Mouse (Mus musculus): ENCODE data around the gene Exosc1. TPM values are rescaled to one million over a fixed set of nuclear protein-coding genes. Genes with fewer than 3 reads are reported as not detected.
"Not testable (repeated sequence)": the region's sequence is repeated elsewhere in the genome, so short reads cannot be mapped to it uniquely, and the experiment has no call there.

The Exosc1 gene
- polyA plus RNA-seq, 1 experiment from 2014 or later, result 31.4 TPM

DNA sequence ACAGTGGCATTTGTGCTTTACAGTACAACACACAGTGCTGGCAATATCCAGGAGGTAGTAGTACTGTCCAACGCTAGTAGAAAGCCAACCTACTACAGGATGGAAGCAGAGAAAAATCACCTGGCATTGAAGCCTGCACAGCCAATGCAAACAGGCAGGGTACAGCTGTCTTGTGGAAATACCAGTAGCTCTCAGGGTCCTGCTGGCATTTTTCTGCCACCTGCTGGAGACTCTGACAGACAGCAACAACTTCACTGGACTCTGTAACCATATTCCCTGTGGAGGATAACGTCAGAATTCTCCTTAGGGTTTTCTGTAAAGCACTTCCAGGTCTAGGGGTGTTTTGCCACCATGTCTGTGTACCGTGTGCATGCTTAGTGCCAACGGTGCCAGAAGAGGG, 19.1 kb upstream of the Exosc1 start:
- Histone ChIP-seq H3K27ac (replicated peaks) (no peak overlapping the region), H3K4me2 (no peak overlapping the region), H3K9ac (no peak overlapping the region), H3K4me1 (replicated peaks) (no peaks in the 10 kb centered on the region), H3K27me3 (no peaks in the 10 kb centered on the region), H3K9me3 (replicated peaks) (no peaks in the 10 kb centered on the region), H3K4me3 (replicated peaks) (no peak overlapping the region), H3K36me3 (replicated peaks) (peaks cover 100% of the 10 kb centered on the region)
- ATAC-seq (ENCODE audit: insufficient read depth), result no peak
- WGBS (ENCODE audit: insufficient replicate concordance), result 72% methylated on average over 4 of the region's 4 CpGs

DNA sequence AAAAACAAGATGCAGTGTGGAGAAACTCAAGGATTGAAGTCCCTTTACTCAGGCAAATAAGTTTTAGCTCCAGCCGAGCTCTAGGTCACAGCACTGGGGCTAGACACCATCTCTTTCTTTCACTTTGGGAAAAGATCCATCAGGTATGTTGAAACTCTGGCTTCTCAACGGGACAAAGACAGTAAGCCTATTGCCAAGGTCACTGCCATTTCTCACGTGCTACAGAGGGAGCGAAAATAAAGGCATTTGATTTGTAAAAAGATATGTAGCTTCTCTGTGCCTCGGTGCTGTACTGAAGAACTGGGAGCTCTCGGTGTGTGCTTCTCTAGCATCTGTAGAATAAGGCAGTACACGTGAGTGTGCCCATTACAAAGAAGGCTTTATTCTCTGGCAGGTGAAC, 10.6 kb upstream of the Exosc1 start:
- no peak overlapping the region for H3K27ac ChIP-seq (replicated peaks)
- peaks cover 96% of the 10 kb centered on the region for H3K36me3 ChIP-seq (replicated peaks)
- H3K9ac ChIP-seq, result no peak overlapping the region
- H3K9me3 ChIP-seq (replicated peaks), result no peaks in the 10 kb centered on the region
- ATAC-seq (ENCODE audit: insufficient read depth), result no peak
- no peaks in the 10 kb centered on the region for H3K4me1 ChIP-seq (replicated peaks)
- H3K4me2 ChIP-seq, result no peak overlapping the region
- no peaks in the 10 kb centered on the region for H3K27me3 ChIP-seq
- H3K4me3 ChIP-seq (replicated peaks), result no peak overlapping the region
- 71% methylated on average over 7 of the region's 7 CpGs for WGBS (ENCODE audit: insufficient replicate concordance)

DNA sequence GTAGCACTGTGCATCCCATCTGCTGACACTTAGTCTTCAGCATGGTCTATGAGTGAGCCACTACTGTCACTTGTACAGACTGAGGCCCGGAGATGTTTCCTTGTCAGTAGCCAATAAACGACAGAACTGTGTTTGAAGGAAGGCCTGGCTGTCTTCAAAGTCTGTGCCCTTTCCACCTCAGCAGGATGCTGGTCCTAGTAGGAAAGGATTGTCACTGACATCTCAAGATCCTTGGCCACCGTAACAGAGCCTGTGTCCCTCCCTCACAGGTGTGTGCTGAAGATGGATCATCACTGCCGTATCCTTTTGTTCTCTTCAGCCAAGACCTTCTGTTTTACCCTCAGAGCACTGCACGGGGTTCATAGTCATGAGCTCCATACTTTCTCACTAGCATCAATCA, 5.3 kb upstream of the Exosc1 start:
- Histone ChIP-seq H3K4me3 (replicated peaks) (no peak overlapping the region), H3K9ac (no peak overlapping the region), H3K27ac (replicated peaks) (no peak overlapping the region), H3K9me3 (replicated peaks) (no peaks in the 10 kb centered on the region), H3K27me3 (no peaks in the 10 kb centered on the region), H3K4me2 (no peak overlapping the region), H3K4me1 (replicated peaks) (peaks cover 14% of the 10 kb centered on the region), H3K36me3 (replicated peaks) (peaks cover 65% of the 10 kb centered on the region)
- WGBS (ENCODE audit: insufficient replicate concordance), result 78% methylated on average over 5 of the region's 5 CpGs
- ATAC-seq (ENCODE audit: insufficient read depth), result no peak

DNA sequence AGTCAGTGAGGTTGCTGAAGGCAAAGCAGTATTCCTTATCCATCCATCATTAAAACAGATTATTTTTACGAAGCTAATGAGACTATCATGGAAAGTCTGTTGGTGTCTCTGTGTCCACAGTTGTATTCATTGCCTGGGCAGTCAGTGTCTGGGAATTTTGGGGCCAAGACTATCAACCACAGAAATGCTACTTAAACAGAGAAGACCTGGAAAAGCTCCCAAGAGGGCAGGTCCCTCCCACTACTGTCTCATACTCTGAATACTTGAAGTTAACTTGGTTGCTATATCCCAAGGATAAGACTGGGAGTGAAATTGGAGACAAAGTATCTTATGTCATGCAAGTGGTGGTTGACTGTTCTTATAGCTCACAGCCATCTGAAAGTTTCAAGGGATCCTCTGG, 2.7 kb upstream of the Exosc1 start:
- Histone ChIP-seq H3K4me3 (replicated peaks) (no peak overlapping the region), H3K27me3 (no peaks in the 10 kb centered on the region), H3K9ac (no peak overlapping the region), H3K9me3 (replicated peaks) (no peaks in the 10 kb centered on the region), H3K36me3 (replicated peaks) (peaks cover 43% of the 10 kb centered on the region), H3K27ac (replicated peaks) (no peak overlapping the region), H3K4me2 (no peak overlapping the region), H3K4me1 (replicated peaks) (peaks cover 27% of the 10 kb centered on the region)
- ATAC-seq (ENCODE audit: insufficient read depth), result no peak
- WGBS (ENCODE audit: insufficient replicate concordance), result 72% methylated on average over 1 of the region's 1 CpGs

DNA sequence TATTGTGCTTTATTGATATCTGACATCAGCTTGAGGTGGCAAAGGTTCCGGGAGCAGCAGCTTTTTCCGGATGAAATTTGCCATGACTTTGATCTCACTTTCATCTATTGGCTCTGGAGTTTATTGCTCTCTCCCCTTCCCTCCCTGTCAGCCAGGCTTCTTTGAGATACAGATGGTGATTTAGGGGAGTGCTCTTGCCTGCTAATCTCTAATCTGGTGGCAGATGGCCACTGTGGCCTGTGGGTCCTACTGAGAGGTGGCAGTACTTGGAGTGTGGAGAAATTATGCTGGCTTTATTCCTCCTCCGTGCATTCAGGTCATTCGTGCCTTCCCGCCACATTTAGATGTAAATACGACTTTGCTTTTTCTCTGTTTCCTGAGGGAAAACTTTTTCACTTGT, 901 bp upstream of the Exosc1 start:
- peaks cover 36% of the 10 kb centered on the region for H3K36me3 ChIP-seq (replicated peaks)
- peak overlapping the region; percentile 80 for H3K9ac ChIP-seq
- peak overlapping the region; percentile 81 for H3K4me3 ChIP-seq (replicated peaks)
- peak overlapping the region; percentile 84 for H3K4me2 ChIP-seq
- H3K4me1 ChIP-seq (replicated peaks), result peaks cover 27% of the 10 kb centered on the region
- no peaks in the 10 kb centered on the region for H3K9me3 ChIP-seq (replicated peaks)
- H3K27ac ChIP-seq (replicated peaks), result peak overlapping the region; percentile 77
- 18% methylated on average over 6 of the region's 6 CpGs for WGBS (ENCODE audit: insufficient replicate concordance)
- ATAC-seq (ENCODE audit: insufficient read depth), result no peak
- H3K27me3 ChIP-seq, result no peaks in the 10 kb centered on the region

DNA sequence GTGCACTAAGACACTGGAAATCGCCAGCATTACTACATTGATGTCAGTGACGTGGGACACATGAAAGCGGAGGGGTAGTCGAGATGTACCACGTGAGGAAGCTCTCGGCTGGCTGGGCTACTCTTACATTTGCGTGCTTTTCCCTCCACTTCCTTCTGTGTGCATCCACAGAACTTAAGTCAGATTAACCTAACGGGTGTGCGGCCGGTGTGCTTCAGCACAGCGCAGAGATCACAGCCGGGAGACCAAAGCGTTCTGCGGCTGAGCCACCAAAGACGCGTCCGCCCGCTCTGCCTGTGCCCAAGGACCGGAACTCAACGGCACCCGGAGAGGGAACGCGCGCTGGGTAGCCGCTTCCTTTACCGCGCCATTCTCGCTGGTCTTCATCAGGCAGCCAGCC, 537 bp downstream of the Exosc1 start:
- peaks cover 38% of the 10 kb centered on the region for H3K36me3 ChIP-seq (replicated peaks)
- H3K27ac ChIP-seq (replicated peaks), result peak overlapping the region; percentile 69

DNA sequence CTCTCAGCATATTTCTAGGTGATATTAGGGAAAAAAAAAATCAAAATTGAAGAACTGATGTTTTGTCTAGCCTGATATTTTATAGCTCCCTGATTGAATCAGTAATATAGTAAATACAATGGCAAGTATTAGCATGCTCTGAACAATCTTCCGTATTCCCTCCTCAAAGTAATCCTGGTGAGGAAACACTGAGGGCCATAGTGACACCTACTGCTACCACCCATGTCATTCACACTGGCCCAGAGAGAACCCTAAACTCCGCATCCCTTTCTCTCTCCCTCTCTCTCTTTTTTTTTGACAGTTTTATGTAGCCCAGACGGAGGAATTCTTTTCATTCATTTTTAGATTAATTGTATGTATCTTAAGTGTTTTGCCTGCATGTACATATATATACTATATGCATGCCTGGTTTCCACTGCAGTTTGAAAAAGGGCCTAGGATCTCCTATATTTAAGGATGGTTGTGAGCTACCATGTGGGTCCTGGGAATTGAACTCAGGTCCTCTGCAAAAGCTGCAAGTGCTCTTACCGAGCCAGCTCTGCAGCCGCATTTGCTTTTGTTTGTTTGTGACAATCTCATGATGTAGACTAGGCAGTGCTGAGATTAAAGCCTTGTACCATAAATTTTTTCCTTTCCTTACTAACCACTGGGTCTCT, 12.7 kb downstream of the Exosc1 start:
- no peak for ATAC-seq (ENCODE audit: insufficient read depth)
- Histone ChIP-seq H3K9me3 (replicated peaks) (no peaks in the 10 kb centered on the region), H3K4me2 (no peak overlapping the region), H3K4me3 (replicated peaks) (no peak overlapping the region), H3K9ac (no peak overlapping the region), H3K4me1 (replicated peaks) (no peaks in the 10 kb centered on the region), H3K27ac (replicated peaks) (no peak overlapping the region), H3K27me3 (no peaks in the 10 kb centered on the region), H3K36me3 (replicated peaks) (peaks cover 78% of the 10 kb centered on the region)
- WGBS (ENCODE audit: insufficient replicate concordance), result 75% methylated on average over 5 of the region's 5 CpGs

More for the DNA sequence above, 537 bp downstream of the Exosc1 start:
- Histone ChIP-seq H3K4me3 (replicated peaks) (peak overlapping the region; percentile 81), H3K9ac (peak overlapping the region; percentile 73), H3K27me3 (no peaks in the 10 kb centered on the region), H3K4me2 (peak overlapping the region; percentile 84), H3K9me3 (replicated peaks) (no peaks in the 10 kb centered on the region), H3K4me1 (replicated peaks) (peaks cover 27% of the 10 kb centered on the region)
- ATAC-seq (ENCODE audit: insufficient read depth), result peak; percentile 23
- under 1% methylated on average over 28 of the region's 28 CpGs for WGBS (ENCODE audit: insufficient replicate concordance)

DNA sequence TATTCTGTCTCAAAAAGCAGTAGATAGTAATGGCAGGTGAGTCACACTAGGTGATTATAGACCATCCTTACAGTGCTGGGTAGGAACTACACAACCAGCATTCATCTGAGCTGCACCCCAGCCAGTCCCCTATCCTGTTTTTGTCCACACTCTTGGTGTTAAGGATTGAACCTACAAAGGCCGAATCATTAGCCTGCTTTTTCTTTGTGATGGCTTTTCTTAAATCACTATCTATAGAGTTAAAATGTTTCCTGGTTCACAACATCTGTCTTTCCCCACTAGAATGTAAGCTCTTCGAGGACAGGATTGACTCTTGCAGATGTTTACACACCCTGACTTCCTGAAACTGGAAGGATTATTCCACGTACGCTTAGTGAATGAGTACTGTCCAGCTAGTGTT, 13.8 kb downstream of the Exosc1 start:
- no peak overlapping the region for H3K4me3 ChIP-seq (replicated peaks)
- 59% methylated on average over 4 of the region's 4 CpGs for WGBS (ENCODE audit: insufficient replicate concordance)
- H3K36me3 ChIP-seq (replicated peaks), result peaks cover 78% of the 10 kb centered on the region
- no peaks in the 10 kb centered on the region for H3K27me3 ChIP-seq
- peaks cover 9% of the 10 kb centered on the region for H3K4me1 ChIP-seq (replicated peaks)
- no peak overlapping the region for H3K4me2 ChIP-seq
- no peak overlapping the region for H3K9ac ChIP-seq
- no peak overlapping the region for H3K27ac ChIP-seq (replicated peaks)
- H3K9me3 ChIP-seq (replicated peaks), result no peaks in the 10 kb centered on the region
- no peak for ATAC-seq (ENCODE audit: insufficient read depth)

DNA sequence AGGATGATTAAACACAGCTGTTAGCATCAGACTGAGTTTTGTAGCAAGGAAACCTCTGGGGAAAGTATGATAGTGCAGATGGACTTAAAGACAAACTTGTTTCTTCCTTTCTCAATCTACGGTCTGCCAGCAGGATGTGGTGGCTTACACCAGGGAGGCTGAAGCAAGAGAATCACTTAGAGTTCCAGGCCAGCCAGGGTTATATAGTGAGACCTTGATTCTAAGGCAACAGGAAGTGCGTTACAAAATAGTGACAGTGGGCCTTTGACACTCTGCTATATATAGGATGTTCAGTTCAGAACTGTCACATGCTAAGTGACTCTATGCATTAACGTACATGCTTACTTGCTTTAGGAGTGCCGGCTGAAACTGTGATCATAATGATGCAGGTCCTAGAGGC, 16.4 kb downstream of the Exosc1 start:
- H3K27me3 ChIP-seq, result no peaks in the 10 kb centered on the region
- WGBS (ENCODE audit: insufficient replicate concordance), result 68% methylated on average over 4 of the region's 4 CpGs
- H3K9ac ChIP-seq, result no peak overlapping the region
- 0 out of 2 replicates have a peak overlapping the region, but pooled peaks have one; percentile 38 for H3K27ac ChIP-seq (replicated peaks)
- no peaks in the 10 kb centered on the region for H3K9me3 ChIP-seq (replicated peaks)
- no peak overlapping the region for H3K4me3 ChIP-seq (replicated peaks)
- ATAC-seq (ENCODE audit: insufficient read depth), result no peak
- H3K4me2 ChIP-seq, result no peak overlapping the region
- peaks cover 54% of the 10 kb centered on the region for H3K36me3 ChIP-seq (replicated peaks)
- peaks cover 32% of the 10 kb centered on the region for H3K4me1 ChIP-seq (replicated peaks)

DNA sequence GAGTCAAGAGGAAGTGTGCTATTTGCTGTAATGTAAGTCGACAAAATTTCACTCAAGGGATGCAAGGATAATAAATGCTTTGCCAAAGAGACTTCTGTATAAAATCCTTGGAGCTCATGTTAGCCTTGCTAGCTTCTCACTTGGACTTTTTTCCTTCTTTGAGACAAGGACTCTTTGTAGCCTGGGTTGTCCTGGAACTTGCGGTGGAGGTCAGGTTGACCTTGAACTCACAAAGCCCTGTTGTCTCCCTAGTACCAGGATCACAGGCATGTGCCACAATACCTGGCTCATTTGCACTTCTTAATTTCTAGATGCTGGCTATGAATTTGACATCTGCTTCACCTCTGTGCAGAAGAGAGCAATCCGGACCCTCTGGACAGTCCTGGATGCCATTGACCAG, 17.9 kb downstream of the Exosc1 start:
- 82% methylated on average over 3 of the region's 3 CpGs for WGBS (ENCODE audit: insufficient replicate concordance)
- no peaks in the 10 kb centered on the region for H3K9me3 ChIP-seq (replicated peaks)
- peaks cover 40% of the 10 kb centered on the region for H3K36me3 ChIP-seq (replicated peaks)
- H3K27me3 ChIP-seq, result no peaks in the 10 kb centered on the region
- H3K27ac ChIP-seq (replicated peaks), result no peak overlapping the region
- no peak overlapping the region for H3K4me3 ChIP-seq (replicated peaks)
- no peak for ATAC-seq (ENCODE audit: insufficient read depth)
- H3K9ac ChIP-seq, result no peak overlapping the region
- peaks cover 44% of the 10 kb centered on the region for H3K4me1 ChIP-seq (replicated peaks)
- H3K4me2 ChIP-seq, result peak overlapping the region; percentile 7; the same call in 1 of the 2 replicates

DNA sequence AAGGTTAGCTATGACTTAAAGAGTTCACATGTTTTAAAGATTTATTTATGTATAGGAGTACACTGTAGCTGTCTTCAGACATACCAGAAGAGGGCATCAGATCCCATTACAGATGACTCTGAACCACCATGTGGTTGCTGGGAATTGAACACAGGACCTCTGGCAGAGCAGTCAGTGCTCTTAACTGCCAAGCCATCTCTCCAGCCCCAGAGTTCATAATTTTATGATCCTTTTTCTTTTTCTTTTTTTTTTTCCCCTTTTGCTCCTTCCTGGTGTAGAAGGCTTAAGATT, 18.7 kb downstream of the Exosc1 start:
- H3K27me3 ChIP-seq; H3K9me3 ChIP-seq (replicated peaks); H3K9ac ChIP-seq; ATAC-seq (ENCODE audit: insufficient read depth): not testable (repeated sequence)
- Histone ChIP-seq H3K36me3 (replicated peaks) (peaks cover 35% of the 10 kb centered on the region), H3K27ac (replicated peaks) (0 out of 2 replicates have a peak overlapping the region, but pooled peaks have one; percentile 87), H3K4me1 (replicated peaks) (peaks cover 47% of the 10 kb centered on the region), H3K4me3 (replicated peaks) (peak overlapping the region; percentile 84; the same call in 1 of the 2 replicates), H3K4me2 (peak overlapping the region; percentile 98)

Measured in liver, embryonic 15.5 days (tissue).